ENCODE assay signal across 8 mouse cellular contexts in the genomic region with DNA sequence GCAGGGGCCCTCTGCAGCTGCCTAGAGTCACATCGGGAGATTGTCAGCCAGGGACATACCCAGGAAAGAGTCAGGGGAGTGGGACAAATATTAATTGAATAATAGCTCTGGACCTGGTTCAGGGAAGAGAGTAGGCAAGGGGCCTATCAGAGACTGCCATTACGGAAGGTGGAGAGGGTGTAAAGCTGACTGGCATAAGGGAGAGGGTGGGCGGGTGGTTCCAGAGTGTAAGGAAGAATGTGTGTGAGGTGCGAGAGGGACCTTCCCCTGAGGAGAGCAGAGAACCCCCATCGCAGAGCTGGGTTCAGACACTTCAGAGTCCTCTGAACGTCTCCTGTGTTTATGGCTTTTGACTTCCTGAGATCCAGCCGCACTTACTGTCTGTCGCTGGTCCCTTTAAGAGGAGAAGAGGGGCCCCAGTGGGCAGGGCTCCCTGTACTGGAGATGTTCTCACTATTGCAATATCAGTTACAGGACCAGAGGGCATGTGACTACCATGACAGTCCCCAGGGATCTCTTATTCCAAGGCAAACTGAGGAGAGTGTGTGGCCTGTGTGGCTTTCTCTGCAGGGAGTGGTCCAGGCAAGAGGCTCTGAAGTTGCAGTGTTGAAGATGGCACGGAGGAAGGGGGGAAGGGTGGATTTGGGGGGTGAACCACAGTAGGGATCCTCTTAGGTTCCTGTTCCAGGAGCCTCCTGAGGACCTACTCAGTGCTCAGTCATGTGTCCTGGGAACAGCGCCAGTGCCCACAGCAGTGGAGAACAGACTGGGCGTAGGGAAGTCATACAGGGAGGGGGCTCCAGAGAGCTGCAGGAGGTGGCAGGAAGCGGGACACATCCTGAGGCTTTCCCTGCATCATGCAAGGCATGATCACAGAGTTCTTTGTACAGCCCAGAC. TPM values are rescaled to one million over a fixed set of nuclear protein-coding genes. Genes with fewer than 3 reads are reported as not detected.
A peak's percentile ranks its signal among the peaks of the same experiment; 100 is the strongest.
DNase-seq lines count a peak whose midpoint lies in the region; ATAC-seq lines count a peak whose summit lies in the region.
"Had no signal": no experiment of that assay in that cellular context is flagged by ENCODE, and none has a peak within 500 bp of the region (broad histone marks: within the 10 kb centered on the region; RNA-seq: fewer than 3 reads in every experiment).

No protein-coding gene starts in this region.

- no peaks in the 10 kb centered on the region for H3K9me3 ChIP-seq in kidney, embryonic 15.5 days (replicated peaks)
- no peaks in the 10 kb centered on the region for H3K9me3 ChIP-seq in megakaryocyte, embryonic 14.5 days
- H3K9me3 ChIP-seq: midbrain, embryonic 12.5 days had no signal

- peak overlapping the region; percentile 32; the same call in 1 of the 2 replicates for H3K27ac ChIP-seq in kidney, embryonic 15.5 days
- H3K27ac ChIP-seq: midbrain, embryonic 12.5 days had no signal

- no peak for DNase-seq in kidney, postnatal 36 days
- peak; percentile 80 for DNase-seq in adipocyte (ENCODE audit: low spot score)
- no peak for DNase-seq in Muller cell, postnatal 12 days (ENCODE audit: inconsistent ontology term)
- DNase-seq in layer of hippocampus, postnatal 14 days (ENCODE audit: low spot score in 2 of 2), result no peak

- 0 out of 2 replicates have a peak overlapping the region, but pooled peaks have one; percentile 2 for H3K4me3 ChIP-seq in kidney, embryonic 15.5 days (replicated peaks)
- H3K4me3 ChIP-seq in megakaryocyte, embryonic 14.5 days (replicated peaks), result peak overlapping the region; percentile 83
- H3K4me3 ChIP-seq: midbrain, embryonic 12.5 days had no signal

- peaks cover 32% of the 10 kb centered on the region for H3K4me1 ChIP-seq in kidney, embryonic 15.5 days
- peaks cover 65% of the 10 kb centered on the region for H3K4me1 ChIP-seq in megakaryocyte, embryonic 14.5 days
- H3K4me1 ChIP-seq: midbrain, embryonic 12.5 days had no signal

- peak; percentile 77 for ATAC-seq in kidney, embryonic 15.5 days (replicated peaks; ENCODE audit: low FRiP score)
- peak; percentile 64 for ATAC-seq in granulocyte monocyte progenitor cell, adult 5-6 weeks (replicated peaks; ENCODE audit: poor library complexity, severe bottlenecking)

- H3K36me3 ChIP-seq in kidney, embryonic 15.5 days, result no peaks in the 10 kb centered on the region
- H3K36me3 ChIP-seq in megakaryocyte, embryonic 14.5 days (replicated peaks; ENCODE audit: low read length), result peaks cover 3% of the 10 kb centered on the region
- H3K36me3 ChIP-seq: midbrain, embryonic 12.5 days had no signal

- no peak overlapping the region for H3K9ac ChIP-seq in kidney, embryonic 15.5 days
- H3K9ac ChIP-seq: midbrain, embryonic 12.5 days had no signal

- H3K27me3 ChIP-seq in kidney, embryonic 15.5 days, result no peaks in the 10 kb centered on the region
- peaks cover 10% of the 10 kb centered on the region for H3K27me3 ChIP-seq in megakaryocyte, embryonic 14.5 days (replicated peaks)

- 27% methylated on average over 12 of the region's 12 CpGs for WGBS in kidney, embryonic 15.5 days

- peak overlapping the region; percentile 40 for H3K4me2 ChIP-seq in kidney, embryonic 15.5 days
- H3K4me2 ChIP-seq: midbrain, embryonic 12.5 days had no signal

RNA-seq across cellular contexts. Expression of a gene that starts 7.2 kb away (rescaled TPM):
- 11.8 and 14.8 TPM in 2 replicates for polyA plus RNA-seq in kidney, embryonic 15.5 days (2015; fragmentation: Nextera tagmentation; extraction: Ambion mirVana)
- 4.4 TPM in 1 of 2 replicates, not detected in the other for total RNA-seq in granulocyte monocyte progenitor cell, adult 5-6 weeks (2014; fragmentation: Nextera tagmentation)
- 0.26 and 0.41 TPM in 2 replicates for total RNA-seq in granulocyte monocyte progenitor cell, adult 5-6 weeks (2017)
- polyA plus RNA-seq in megakaryocyte, embryonic 14.5 days (2012; ENCODE audit: insufficient read depth, low replicate concordance), result 4.9 and 6.8 TPM in 2 replicates
- total RNA-seq in layer of hippocampus, postnatal 14 days (2021), result not detected

RNA-seq across cellular contexts. Expression of a gene that starts 8.1 kb away (rescaled TPM):
- 75.4 and 78.5 TPM in 2 replicates for polyA plus RNA-seq in kidney, embryonic 15.5 days (2015; fragmentation: Nextera tagmentation; extraction: Ambion mirVana)
- total RNA-seq in granulocyte monocyte progenitor cell, adult 5-6 weeks (2014; fragmentation: Nextera tagmentation), result 69.1 and 81.6 TPM in 2 replicates
- total RNA-seq in granulocyte monocyte progenitor cell, adult 5-6 weeks (2017), result 38.9 and 42.7 TPM in 2 replicates
- polyA plus RNA-seq in megakaryocyte, embryonic 14.5 days (2012; ENCODE audit: insufficient read depth, low replicate concordance), result 20.6 and 56.4 TPM in 2 replicates
- total RNA-seq in layer of hippocampus, postnatal 14 days (2021), result 10 to 100 TPM; 21.4 to 27.2 TPM

RNA-seq across cellular contexts. Expression of a gene that starts 35.7 kb away (rescaled TPM):
- 4.5 and 5.1 TPM in 2 replicates for polyA plus RNA-seq in kidney, embryonic 15.5 days (2015; fragmentation: Nextera tagmentation; extraction: Ambion mirVana)
- total RNA-seq in granulocyte monocyte progenitor cell, adult 5-6 weeks (2014; fragmentation: Nextera tagmentation), result not detected in 2 replicates
- 0.26 TPM in 1 of 2 replicates, not detected in the other for total RNA-seq in granulocyte monocyte progenitor cell, adult 5-6 weeks (2017)
- 2.9 and 16.4 TPM in 2 replicates for polyA plus RNA-seq in megakaryocyte, embryonic 14.5 days (2012; ENCODE audit: insufficient read depth, low replicate concordance)
- total RNA-seq in layer of hippocampus, postnatal 14 days (2021), result 1 to 10 TPM in 1 of 2 experiments, under 1 TPM in 1; 0.83 to 1.5 TPM

RNA-seq across cellular contexts. Expression of a gene that starts 35.8 kb away (rescaled TPM):
- 18.6 and 24.7 TPM in 2 replicates for polyA plus RNA-seq in kidney, embryonic 15.5 days (2015; fragmentation: Nextera tagmentation; extraction: Ambion mirVana)
- 8.3 and 22.1 TPM in 2 replicates for total RNA-seq in granulocyte monocyte progenitor cell, adult 5-6 weeks (2014; fragmentation: Nextera tagmentation)
- total RNA-seq in granulocyte monocyte progenitor cell, adult 5-6 weeks (2017), result 51.1 and 54.9 TPM in 2 replicates
- 361 and 818 TPM in 2 replicates for polyA plus RNA-seq in megakaryocyte, embryonic 14.5 days (2012; ENCODE audit: insufficient read depth, low replicate concordance)
- 10 to 100 TPM; 27.8 to 29.5 TPM for total RNA-seq in layer of hippocampus, postnatal 14 days (2021)

RNA-seq across cellular contexts. Expression of a gene that starts 51.7 kb away (rescaled TPM):
- polyA plus RNA-seq in kidney, embryonic 15.5 days (2015; fragmentation: Nextera tagmentation; extraction: Ambion mirVana), result 221 and 252 TPM in 2 replicates
- total RNA-seq in granulocyte monocyte progenitor cell, adult 5-6 weeks (2014; fragmentation: Nextera tagmentation), result 184 and 207 TPM in 2 replicates
- total RNA-seq in granulocyte monocyte progenitor cell, adult 5-6 weeks (2017), result 316 and 398 TPM in 2 replicates
- 504 and 892 TPM in 2 replicates for polyA plus RNA-seq in megakaryocyte, embryonic 14.5 days (2012; ENCODE audit: insufficient read depth, low replicate concordance)
- 100 to 1,000 TPM in 1 of 2 experiments, 10 to 100 TPM in 1; 97.1 to 109 TPM for total RNA-seq in layer of hippocampus, postnatal 14 days (2021)
